Mouse (Mus musculus) limb, embryonic 10.5 days (tissue): Measurements from ENCODE around the gene Ddias. TPM values are rescaled to one million over a fixed set of nuclear protein-coding genes. Genes with fewer than 3 reads are reported as not detected.

Experiments used
- DNase-seq: peaks from one replicate; pipeline ENCODE4 v3.0.0-alpha.2; 2017; ENCODE audit warnings: low spot score
- H3K27ac ChIP-seq: fragments of 300-500 bp; sonication (generic); 2 replicates; pipeline ENCODE4 v1.5.1; 2016; ENCODE audit warnings: mild to moderate bottlenecking
- H3K27me3 ChIP-seq: fragments of 300-500 bp; sonication (generic); 2 replicates; pipeline ENCODE4 v1.6.1; 2016; ENCODE audit warnings: low read depth, mild to moderate bottlenecking; ENCODE audit not compliant: poor library complexity, severe bottlenecking
- H3K36me3 ChIP-seq: fragments of 300-500 bp; sonication (generic); 2 replicates; pipeline ENCODE4 v1.6.1; 2016; ENCODE audit warnings: mild to moderate bottlenecking, moderate library complexity
- H3K4me1 ChIP-seq: fragments of 300-500 bp; sonication (generic); 2 replicates; pipeline ENCODE4 v1.6.1; 2016
- H3K4me3 ChIP-seq: fragments of 300-500 bp; sonication (generic); 2 replicates; pipeline ENCODE4 v1.5.1; 2016; ENCODE audit warnings: mild to moderate bottlenecking, moderate library complexity
- H3K9me3 ChIP-seq: fragments of 300-500 bp; sonication (generic); replicated peaks from 2 replicates; pipeline ENCODE4 v1.6.1; 2016; ENCODE audit warnings: mild to moderate bottlenecking
- WGBS: fragments of 180-500 bp; shearing (Covaris S2); methylation state at CpG from one replicate; pipeline ENCODE4 v1.1.7; 2016; 5-methylcytosine and 5-hydroxymethylcytosine counted together
- polyA plus RNA-seq: library from polyadenylated mRNA; unstranded; fragments of >200 nt; fragmentation: Nextera tagmentation; extraction: Ambion mirVana; gene quantifications from 2 replicates; pipeline ENCODE4 v1.2.1, GENCODE M21; 2016

Ddias gene
- polyA plus RNA-seq, 1 experiment from 2014 or later: 24.4 TPM

- Histone ChIP-seq H3K27me3 (no peaks in the 10 kb centered on the region), H3K36me3 (peaks cover 5% of the 10 kb centered on the region; the same call in 1 of the 2 replicates), H3K9me3 (no peaks in the 10 kb centered on the region), H3K27ac (no peak overlapping the region), H3K4me1 (peaks cover 20% of the 10 kb centered on the region), H3K4me3 (no peak overlapping the region)
- 79% methylated on average over 6 of the region's 6 CpGs for WGBS
- no peak for DNase-seq
These were observed 11.1 kb upstream of the Ddias start for GRCm38 (mm10) chr7:92884998-92885660.

DNA sequence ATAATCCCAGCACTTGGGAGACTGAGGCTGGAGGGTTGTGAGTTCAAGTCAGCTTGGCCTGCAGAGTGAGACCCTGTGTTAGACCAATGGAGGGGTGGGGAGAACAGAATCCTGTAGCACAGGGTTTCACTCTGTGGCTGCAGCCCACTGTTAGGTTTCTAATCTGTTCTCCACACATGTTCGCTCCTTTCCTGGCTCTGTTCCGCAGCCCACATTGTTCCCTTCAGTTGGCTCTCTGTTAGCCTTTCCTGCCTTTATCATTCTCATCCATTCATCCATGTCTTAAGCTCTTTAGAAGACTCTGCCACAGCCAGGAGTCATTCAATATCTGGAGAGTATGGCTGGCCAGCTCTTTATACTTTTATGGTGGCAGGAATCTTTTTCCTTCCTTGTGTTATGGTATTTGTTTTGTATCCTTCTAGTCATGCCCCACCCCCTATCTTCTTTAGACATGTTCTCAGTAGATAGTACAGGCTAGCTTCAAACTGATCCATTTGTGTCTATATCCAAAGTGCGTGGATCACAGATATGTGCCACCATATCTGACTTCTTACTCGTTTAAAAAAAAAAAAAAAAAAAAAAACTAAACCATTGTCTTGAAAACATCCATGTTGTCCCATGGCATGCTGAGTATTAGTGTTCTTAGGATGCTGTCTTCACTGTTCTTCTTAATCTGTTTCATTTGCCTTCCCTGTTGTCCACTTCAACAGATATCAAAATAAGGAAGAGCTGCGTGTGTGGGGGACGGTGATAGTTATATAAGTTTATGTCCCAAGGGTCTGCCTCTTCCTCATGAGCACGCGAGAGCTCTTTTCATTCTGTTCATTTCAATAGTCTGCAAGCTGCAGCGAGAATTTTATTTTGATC, 10.0 kb upstream of the Ddias start:
- H3K36me3 ChIP-seq: peaks cover 7% of the 10 kb centered on the region
- no peak overlapping the region for H3K4me3 ChIP-seq
- no peak for DNase-seq
- no peaks in the 10 kb centered on the region for H3K9me3 ChIP-seq
- peaks cover 12% of the 10 kb centered on the region; the same call in 1 of the 2 replicates for H3K4me1 ChIP-seq
- no peaks in the 10 kb centered on the region for H3K27me3 ChIP-seq
- H3K27ac ChIP-seq: no peak overlapping the region
- WGBS: 93% methylated on average over 9 of the region's 9 CpGs

DNA sequence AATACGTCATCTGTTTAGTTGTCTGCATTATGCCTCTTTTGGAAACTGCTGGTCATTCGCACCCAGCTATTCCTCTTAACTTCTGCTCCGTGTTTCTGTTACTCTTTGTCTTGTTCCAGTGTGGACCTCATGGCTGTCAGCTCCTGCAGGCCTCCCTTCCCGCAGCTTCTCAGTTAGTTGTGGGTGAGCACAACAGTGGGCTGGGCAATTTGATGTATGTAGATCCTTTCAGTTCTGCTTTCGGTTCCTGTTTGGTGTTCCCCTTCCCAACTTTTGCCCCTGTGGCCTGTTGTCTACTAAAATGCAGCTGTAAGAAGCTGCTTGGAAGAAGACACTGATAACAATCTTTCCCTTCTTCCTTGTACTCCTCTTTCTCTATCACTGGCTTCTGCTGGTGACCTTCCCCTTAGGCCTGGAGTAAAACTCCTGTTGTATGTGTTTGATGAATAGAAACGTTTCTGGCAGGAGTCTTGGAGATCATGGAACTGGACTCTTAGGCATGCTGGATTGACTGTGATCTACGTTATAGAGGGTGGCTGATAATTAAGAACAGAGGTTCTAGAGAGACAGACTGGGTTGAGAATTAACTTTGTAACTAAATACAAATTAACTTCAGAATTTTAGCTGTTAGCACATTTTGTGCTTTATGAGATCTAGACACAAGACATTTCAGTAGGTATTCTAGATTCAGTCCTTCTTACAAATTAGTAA, 4.7 kb upstream of the Ddias start:
- Histone ChIP-seq H3K36me3 (peaks cover 2% of the 10 kb centered on the region; the same call in 1 of the 2 replicates), H3K27ac (no peak overlapping the region), H3K4me3 (no peak overlapping the region), H3K4me1 (peaks cover 30% of the 10 kb centered on the region), H3K9me3 (no peaks in the 10 kb centered on the region), H3K27me3 (no peaks in the 10 kb centered on the region)
- no peak for DNase-seq
- WGBS: 77% methylated on average over 7 of the region's 7 CpGs

DNA sequence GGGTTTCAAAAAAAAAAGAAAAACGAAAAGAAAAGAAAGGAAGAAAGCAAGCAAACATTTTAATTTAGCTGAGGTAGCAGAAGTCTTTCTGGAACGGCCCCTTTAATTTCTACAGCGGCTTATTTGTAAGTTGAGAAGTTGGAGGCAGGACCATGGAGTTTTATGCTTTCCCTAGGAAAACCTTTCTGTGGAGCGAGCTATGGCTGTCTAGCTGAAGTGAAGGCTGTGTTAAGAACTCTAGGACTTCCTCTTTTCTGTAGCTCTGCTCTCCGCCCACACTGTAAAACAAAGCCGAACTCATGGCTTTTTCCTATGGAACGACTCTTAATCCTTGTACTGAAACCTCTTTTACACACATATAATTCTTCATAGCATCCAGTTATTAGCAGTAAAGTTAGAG, 2.5 kb upstream of the Ddias start:
- Histone ChIP-seq H3K4me3 (peak overlapping the region; percentile 68), H3K27me3 (no peaks in the 10 kb centered on the region), H3K27ac (peak overlapping the region; percentile 77), H3K4me1 (peaks cover 28% of the 10 kb centered on the region), H3K9me3 (no peaks in the 10 kb centered on the region), H3K36me3 (peaks cover 6% of the 10 kb centered on the region)
- no peak for DNase-seq
- 44% methylated on average over 7 of the region's 7 CpGs for WGBS

- Histone ChIP-seq H3K27ac (0 out of 2 replicates have a peak overlapping the region, but pooled peaks have one; percentile 97), H3K4me3 (peak overlapping the region; percentile 68), H3K4me1 (peaks cover 28% of the 10 kb centered on the region), H3K9me3 (no peaks in the 10 kb centered on the region), H3K36me3 (peaks cover 6% of the 10 kb centered on the region), H3K27me3 (no peaks in the 10 kb centered on the region)
- 49% methylated on average over 3 of the region's 3 CpGs for WGBS
- DNase-seq: no peak
These were observed 2.0 kb upstream of the Ddias start for GRCm38 (mm10) chr7:92876066-92876465.

DNA sequence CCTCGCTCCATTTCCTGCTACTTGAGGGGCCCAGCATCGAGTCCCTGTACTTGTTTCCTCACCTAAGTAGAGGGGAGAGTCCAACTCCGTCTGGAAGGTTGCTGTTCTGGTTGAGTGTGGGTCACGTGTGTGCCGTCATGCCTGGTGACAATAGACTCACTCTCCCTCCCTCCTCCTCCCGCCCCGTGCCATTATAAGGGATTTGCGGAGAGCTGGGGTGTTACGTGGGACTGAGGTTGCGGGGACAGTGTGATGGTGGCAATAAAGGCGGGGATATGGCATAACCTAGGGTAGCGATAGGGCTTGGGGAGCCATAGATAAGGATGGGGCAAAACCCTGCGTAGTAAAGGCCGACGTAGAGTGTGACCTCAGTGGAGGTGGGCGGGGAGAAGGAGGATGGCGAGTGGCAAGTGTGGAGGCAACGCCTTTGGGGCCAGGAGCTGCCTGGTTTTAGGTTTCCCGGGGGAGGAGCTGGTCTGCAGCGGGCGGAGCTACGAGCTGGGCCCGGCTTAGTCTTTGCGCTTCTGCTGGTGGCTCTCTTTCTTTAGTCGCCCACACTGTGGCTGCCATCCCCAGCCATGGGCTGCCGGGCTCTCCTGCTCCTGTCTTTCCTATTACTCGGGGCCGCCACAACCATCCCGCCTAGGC, 838 bp upstream of the Ddias start:
- peak; percentile 84 for DNase-seq
- no peaks in the 10 kb centered on the region for H3K9me3 ChIP-seq
- under 1% methylated on average over 29 of the region's 29 CpGs for WGBS
- no peaks in the 10 kb centered on the region for H3K27me3 ChIP-seq
- H3K4me3 ChIP-seq: peak overlapping the region; percentile 68
- H3K4me1 ChIP-seq: peaks cover 28% of the 10 kb centered on the region
- peak overlapping the region; percentile 97 for H3K27ac ChIP-seq
- peaks cover 4% of the 10 kb centered on the region for H3K36me3 ChIP-seq

DNA sequence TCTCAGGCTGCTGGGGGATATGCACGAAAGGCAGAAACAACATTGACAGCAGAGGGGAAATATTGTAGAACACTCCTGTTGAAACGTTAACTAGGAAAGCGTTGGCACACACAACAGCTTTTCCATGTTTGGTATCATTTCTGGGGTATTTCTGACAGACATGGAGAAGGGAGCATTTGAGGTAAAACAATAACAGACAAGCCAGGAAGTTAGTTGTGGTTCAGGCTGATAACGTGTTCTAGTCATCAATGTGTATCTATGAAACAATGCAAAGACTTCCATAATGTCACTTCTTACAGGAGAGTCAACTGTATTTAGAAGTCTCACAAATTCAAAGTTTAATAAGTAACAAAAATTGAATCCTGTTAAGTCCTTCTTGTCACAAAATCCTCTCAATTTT, 2.5 kb downstream of the Ddias start:
- Histone ChIP-seq H3K9me3 (no peaks in the 10 kb centered on the region), H3K27me3 (no peaks in the 10 kb centered on the region), H3K36me3 (peaks cover 21% of the 10 kb centered on the region), H3K4me1 (peaks cover 19% of the 10 kb centered on the region), H3K4me3 (no peak overlapping the region), H3K27ac (no peak overlapping the region)
- no peak for DNase-seq
- 93% methylated on average over 4 of the region's 4 CpGs for WGBS

DNA sequence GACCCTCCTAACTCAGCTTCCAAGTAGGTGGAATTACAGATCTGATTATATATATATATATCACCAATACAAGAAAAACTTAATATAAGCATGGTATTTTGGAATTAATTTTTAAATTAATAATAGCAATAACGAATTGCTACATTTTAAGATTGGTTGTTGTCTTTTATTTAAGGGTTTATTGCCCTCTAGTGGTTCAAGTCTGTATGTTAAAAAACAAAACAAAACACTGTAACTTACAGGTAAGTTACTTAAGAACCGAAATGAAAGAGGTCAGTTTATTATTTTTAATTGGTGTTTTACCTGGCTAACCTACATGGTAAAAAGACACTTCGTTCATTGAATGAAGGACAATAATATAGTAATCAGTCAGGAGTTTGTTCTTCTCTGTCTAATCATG, 3.9 kb downstream of the Ddias start:
- H3K27ac ChIP-seq: no peak overlapping the region
- no peaks in the 10 kb centered on the region for H3K27me3 ChIP-seq
- H3K9me3 ChIP-seq: no peaks in the 10 kb centered on the region
- peaks cover 7% of the 10 kb centered on the region for H3K4me1 ChIP-seq
- peaks cover 31% of the 10 kb centered on the region for H3K36me3 ChIP-seq
- no peak for DNase-seq
- 84% methylated on average over 3 of the region's 3 CpGs for WGBS
- H3K4me3 ChIP-seq: no peak overlapping the region

DNA sequence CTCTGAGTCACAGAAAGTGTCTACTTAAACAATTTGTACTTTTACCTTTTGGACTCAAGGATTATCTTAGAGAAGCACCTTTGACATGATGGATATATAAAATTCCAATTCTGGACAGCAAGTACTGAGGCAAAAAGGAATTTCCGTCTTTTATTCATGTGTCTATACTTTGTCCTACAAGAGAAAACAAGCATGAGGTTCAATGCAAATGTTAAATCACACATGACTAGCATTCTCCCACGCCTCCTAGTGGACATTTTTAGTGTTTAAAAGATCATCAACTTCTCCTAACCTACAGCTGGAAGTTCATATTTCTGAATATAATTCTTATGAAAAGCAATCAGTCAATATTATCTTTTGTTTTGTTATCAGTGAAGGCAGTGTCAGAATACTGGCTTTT, 7.5 kb downstream of the Ddias start:
- DNase-seq: no peak
- Histone ChIP-seq H3K27ac (no peak overlapping the region), H3K36me3 (peaks cover 42% of the 10 kb centered on the region), H3K27me3 (no peaks in the 10 kb centered on the region), H3K4me3 (no peak overlapping the region), H3K9me3 (no peaks in the 10 kb centered on the region), H3K4me1 (no peaks in the 10 kb centered on the region)
- 52% methylated on average over 2 of the region's 2 CpGs for WGBS

DNA sequence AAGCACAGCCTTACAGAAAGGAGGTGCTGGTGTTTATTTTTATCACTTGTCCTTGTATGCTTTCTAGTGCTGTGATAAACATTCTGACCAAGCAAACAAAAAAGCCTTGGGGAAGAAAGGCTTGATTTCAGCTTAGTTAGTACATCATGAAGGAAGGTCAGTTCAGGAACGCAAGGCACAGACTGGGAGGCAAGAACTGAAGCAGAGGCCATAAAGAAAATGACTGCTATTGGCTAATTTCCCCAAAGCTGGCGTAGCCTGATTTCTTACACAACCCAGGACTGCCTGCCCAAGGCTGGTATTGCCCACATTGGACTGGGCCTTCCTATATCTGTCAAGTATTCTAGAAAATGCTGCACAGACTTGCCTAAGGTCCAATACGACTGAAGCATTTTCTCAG, 25.8 kb downstream of the Ddias start:
- Histone ChIP-seq H3K9me3 (no peaks in the 10 kb centered on the region), H3K4me1 (no peaks in the 10 kb centered on the region), H3K27me3 (no peaks in the 10 kb centered on the region), H3K36me3 (no peaks in the 10 kb centered on the region), H3K4me3 (no peak overlapping the region), H3K27ac (no peak overlapping the region)
- DNase-seq: no peak
- 87% methylated on average over 3 of the region's 3 CpGs for WGBS

GRCm38 (mm10) chr7:92842254-92842653, 31.8 kb downstream of the Ddias start:
- no peaks in the 10 kb centered on the region for H3K4me1 ChIP-seq
- H3K36me3 ChIP-seq: no peaks in the 10 kb centered on the region
- H3K4me3 ChIP-seq: no peak overlapping the region
- WGBS: 83% methylated on average over 2 of the region's 2 CpGs
- H3K27me3 ChIP-seq: no peaks in the 10 kb centered on the region
- DNase-seq: no peak
- H3K27ac ChIP-seq: no peak overlapping the region
- H3K9me3 ChIP-seq: no peaks in the 10 kb centered on the region

DNA sequence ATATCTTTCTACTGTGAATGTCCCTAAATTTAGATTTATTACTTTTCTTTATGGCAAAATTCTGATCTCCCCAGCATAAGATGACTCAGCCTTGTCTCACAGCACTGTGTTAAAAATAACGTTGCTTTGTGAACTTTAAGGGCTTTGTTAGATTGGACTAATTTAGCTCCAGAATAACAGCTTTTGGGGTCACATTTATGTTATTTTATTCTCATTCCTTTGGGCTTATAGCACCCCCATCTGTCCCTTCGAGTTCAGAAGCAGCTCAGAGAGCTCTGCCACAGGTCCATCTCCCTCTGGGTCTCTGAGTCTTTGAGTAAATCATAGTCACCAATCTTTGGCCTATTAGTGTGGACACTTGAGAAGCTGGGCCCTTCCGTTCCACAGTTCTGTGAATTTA, 36.1 kb downstream of the Ddias start:
- H3K27ac ChIP-seq: no peak overlapping the region
- no peak for DNase-seq
- H3K36me3 ChIP-seq: peaks cover 5% of the 10 kb centered on the region; the same call in 1 of the 2 replicates
- H3K9me3 ChIP-seq: no peaks in the 10 kb centered on the region
- WGBS: 75% methylated on average over 3 of the region's 3 CpGs
- no peaks in the 10 kb centered on the region for H3K4me1 ChIP-seq
- H3K4me3 ChIP-seq: no peak overlapping the region
- no peaks in the 10 kb centered on the region for H3K27me3 ChIP-seq
